Mouse (Mus musculus) liver, adult 2 months (tissue): ENCODE measurements around the gene Thumpd3. TPM values are rescaled to one million over a fixed set of nuclear protein-coding genes. Genes with fewer than 3 reads are reported as not detected.
A peak's percentile ranks its signal among the peaks of the same experiment; 100 is the strongest.

ENCODE experiments used
- DNase-seq: peaks from one replicate; pipeline ENCODE4 v3.0.0-alpha.2; 2011; ENCODE audit warnings: low read depth, low spot score; ENCODE audit errors: extremely low read depth
- H3K27ac ChIP-seq: fragments of 200-500 bp; replicated peaks from 2 replicates; pipeline ENCODE4 v1.5.1; 2012; ENCODE audit warnings: low read depth, mild to moderate bottlenecking, control low read depth, inconsistent platforms, low read length; ENCODE audit not compliant: insufficient read depth
- H3K27me3 ChIP-seq: fragments of 200-500 bp; 2 replicates; pipeline ENCODE4 v1.6.1; 2012; ENCODE audit warnings: mild to moderate bottlenecking, moderate library complexity, low read length, inconsistent platforms; ENCODE audit not compliant: control insufficient read depth, insufficient read depth
- H3K36me3 ChIP-seq: fragments of 200-500 bp; 2 replicates; pipeline ENCODE4 v1.6.1; 2012; ENCODE audit warnings: low read length, inconsistent platforms; ENCODE audit not compliant: control insufficient read depth, insufficient read depth
- H3K4me1 ChIP-seq: fragments of 200-500 bp; 2 replicates; pipeline ENCODE4 v1.6.1; 2011; ENCODE audit warnings: low read length; ENCODE audit not compliant: control insufficient read depth, insufficient read depth
- H3K4me3 ChIP-seq: fragments of 200-500 bp; 2 replicates; pipeline ENCODE4 v1.5.1; 2011; ENCODE audit warnings: low read depth, mild to moderate bottlenecking, control low read depth, low read length, moderate library complexity; ENCODE audit not compliant: insufficient read depth
- H3K79me2 ChIP-seq: fragments of 200-500 bp; 2 replicates; pipeline ENCODE4 v1.6.1; 2012; ENCODE audit warnings: inconsistent platforms, mild to moderate bottlenecking, low read length, moderate library complexity; ENCODE audit not compliant: control insufficient read depth, insufficient read depth
- H3K9ac ChIP-seq: fragments of 200-500 bp; 2 replicates; pipeline ENCODE4 v1.6.1; 2012; ENCODE audit warnings: low read depth, mild to moderate bottlenecking, control low read depth, inconsistent platforms, low read length
- CTCF ChIP-seq: fragments of 200-500 bp; IDR thresholded peaks from 2 replicates; pipeline ENCODE4 v1.5.1; 2011; ENCODE audit warnings: low read depth, low read length, control low read depth
- POLR2A ChIP-seq: fragments of 200-500 bp; IDR thresholded peaks from 2 replicates; pipeline ENCODE4 v1.6.1; 2011; ENCODE audit warnings: low read length, control low read depth; ENCODE audit not compliant: insufficient read depth; ENCODE audit errors: extremely low read depth
- WGBS: fragments of 180-500 bp; shearing (Covaris S2); methylation state at CpG from one replicate; pipeline ENCODE4 v1.1.7; 2018; 5-methylcytosine and 5-hydroxymethylcytosine counted together
- polyA plus RNA-seq: library from polyadenylated mRNA; depleted of rRNA; stranded (reverse); fragments of >200 nt; gene quantifications from 2 replicates; pipeline ENCODE4 v1.2.3, GENCODE M21; 2012; rRNA removed
- total RNA-seq: library from RNA; depleted of rRNA; stranded (reverse); fragments of >200 nt; gene quantifications from 2 replicates; pipeline ENCODE4 v1.2.3, GENCODE M21; 2014; rRNA removed

Thumpd3 gene
- 20.1 and 21.8 TPM in 2 replicates for total RNA-seq
- 5.3 and 6.3 TPM in 2 replicates for polyA plus RNA-seq

- TF ChIP-seq CTCF (no peak), POLR2A (0 out of 2 replicates have a peak, but pooled peaks have one; percentile 53)
- Histone ChIP-seq H3K36me3 (peaks cover 10% of the 10 kb centered on the region), H3K9ac (peak within 1 kb of the TSS; percentile 70), H3K4me1 (peaks cover 6% of the 10 kb centered on the region), H3K4me3 (peak within 1 kb of the TSS; percentile 77), H3K27ac (peak within 1 kb of the TSS; percentile 89), H3K79me2 (no peaks in the 10 kb centered on the region; the same call in 1 of the 2 replicates), H3K27me3 (no peaks in the 10 kb centered on the region)
- peak; percentile 88 for DNase-seq
- 1% methylated on average over 59 of the region's 59 CpGs for WGBS
Measured at GRCm38 (mm10) chr6:113046041-113046975, at the start of gene Thumpd3. Thumpd3 (plus strand) TSS chr6:113046225.

GRCm38 (mm10) chr6:112999199-112999598 lies 46.8 kb upstream of the Thumpd3 start:
- Histone ChIP-seq H3K36me3 (no peaks in the 10 kb centered on the region), H3K9ac (no peak overlapping the region), H3K4me3 (no peak overlapping the region), H3K4me1 (no peaks in the 10 kb centered on the region), H3K27me3 (no peaks in the 10 kb centered on the region), H3K27ac (no peak overlapping the region), H3K79me2 (no peaks in the 10 kb centered on the region)
- WGBS = 34% methylated on average over 2 of the region's 2 CpGs
- DNase-seq = no peak
- TF ChIP-seq POLR2A (no peak), CTCF (no peak)

- no peaks in the 10 kb centered on the region for H3K4me1 ChIP-seq
- TF ChIP-seq CTCF = peak; percentile 88
- TF ChIP-seq POLR2A = no peak
- no peak overlapping the region for H3K27ac ChIP-seq
- H3K27me3 ChIP-seq = no peaks in the 10 kb centered on the region
- H3K9ac ChIP-seq = no peak overlapping the region
- no peaks in the 10 kb centered on the region for H3K36me3 ChIP-seq
- no peaks in the 10 kb centered on the region for H3K79me2 ChIP-seq
- H3K4me3 ChIP-seq = no peak overlapping the region
- DNase-seq = peak; percentile 71
- 40% methylated on average over 11 of the region's 11 CpGs for whole genome bisulfite sequencing
Measured at GRCm38 (mm10) chr6:113000666-113001287, 45.2 kb upstream of the Thumpd3 start.

- no peaks in the 10 kb centered on the region for H3K4me1 ChIP-seq
- H3K79me2 ChIP-seq = no peaks in the 10 kb centered on the region
- no peaks in the 10 kb centered on the region for H3K36me3 ChIP-seq
- DNase-seq = peak; percentile 40
- H3K27me3 ChIP-seq = no peaks in the 10 kb centered on the region
- H3K9ac ChIP-seq = no peak overlapping the region
- WGBS = 63% methylated on average over 12 of the region's 12 CpGs
- H3K27ac ChIP-seq = no peak overlapping the region
- no peak overlapping the region for H3K4me3 ChIP-seq
- TF ChIP-seq POLR2A (no peak), CTCF (no peak)
Measured at GRCm38 (mm10) chr6:113001719-113002118, 44.3 kb upstream of the Thumpd3 start.

GRCm38 (mm10) chr6:113003313-113004111 lies 42.5 kb upstream of the Thumpd3 start:
- DNase-seq = no peak
- TF ChIP-seq CTCF (no peak), POLR2A (no peak)
- Histone ChIP-seq H3K4me1 (no peaks in the 10 kb centered on the region), H3K79me2 (no peaks in the 10 kb centered on the region), H3K36me3 (no peaks in the 10 kb centered on the region), H3K27ac (no peak overlapping the region), H3K9ac (no peak overlapping the region), H3K4me3 (no peak overlapping the region), H3K27me3 (no peaks in the 10 kb centered on the region)
- WGBS = 88% methylated on average over 10 of the region's 10 CpGs
